Mouse (Mus musculus) myocyte (in vitro differentiated cells): ENCODE data around the gene Cfap299.

Experiments
- CEBPB ChIP-seq: IDR thresholded peaks from 2 replicates; pipeline ENCODE4 v1.6.1; 2011; ENCODE audit warnings: mild to moderate bottlenecking, moderate library complexity; ENCODE audit not compliant: poor library complexity, insufficient read depth, severe bottlenecking
- E2F4 ChIP-seq: IDR thresholded peaks from one replicate; pipeline ENCODE4 v1.6.1; 2011; ENCODE audit warnings: mild to moderate bottlenecking, control low read depth, moderate library complexity; ENCODE audit not compliant: insufficient read depth
- MAX ChIP-seq: IDR thresholded peaks from one replicate; pipeline ENCODE4 v1.6.1; 2011; ENCODE audit warnings: low read depth, mild to moderate bottlenecking, control low read depth
- MYOD1 ChIP-seq, 3 experiments: IDR thresholded peaks; one replicate each; pipeline ENCODE4 v1.6.1; 2011; ENCODE audit warnings: control low read depth in 2 of 3, low read depth in 2 of 3, mild to moderate bottlenecking in 2 of 3, moderate library complexity in 1 of 3; ENCODE audit not compliant: insufficient read length in 2 of 3, control insufficient read depth in 1 of 3
- POLR2A ChIP-seq: IDR thresholded peaks from one replicate; pipeline ENCODE4 v1.6.1; 2011; ENCODE audit warnings: low read depth, mild to moderate bottlenecking, control low read depth, moderate library complexity; ENCODE audit not compliant: insufficient read length
- POLR2AphosphoS2 ChIP-seq: IDR thresholded peaks from one replicate; pipeline ENCODE4 v1.6.1; 2011; ENCODE audit warnings: low read depth, control low read depth; ENCODE audit not compliant: insufficient read length
- REST ChIP-seq: IDR thresholded peaks from one replicate; pipeline ENCODE4 v1.6.1; 2011; ENCODE audit warnings: mild to moderate bottlenecking, control low read depth, moderate library complexity; ENCODE audit not compliant: insufficient read depth, insufficient read length
- TCF12 ChIP-seq: IDR thresholded peaks from one replicate; pipeline ENCODE4 v1.6.1; 2011; ENCODE audit warnings: mild to moderate bottlenecking, control low read depth; ENCODE audit not compliant: poor library complexity, insufficient read depth, severe bottlenecking
- USF1 ChIP-seq: IDR thresholded peaks from one replicate; pipeline ENCODE4 v1.6.1; 2011; ENCODE audit warnings: low read depth, mild to moderate bottlenecking, control low read depth, moderate library complexity

- TF ChIP-seq POLR2A (no peak), TCF12 (no peak), USF1 (no peak), MAX (no peak), POLR2AphosphoS2 (no peak), MYOD1 (IDR thresholded peaks at IDR 0.05; ENCODE audit: control insufficient read depth in 1 of 3, insufficient read length in 2 of 3, low read depth in 2 of 3) (no peak), E2F4 (no peak), CEBPB (no peak), REST (no peak)
Observed at GRCm38 (mm10) chr5:98561301-98561700, 232.2 kb downstream of the Cfap299 start.
